In the genomic region with DNA sequence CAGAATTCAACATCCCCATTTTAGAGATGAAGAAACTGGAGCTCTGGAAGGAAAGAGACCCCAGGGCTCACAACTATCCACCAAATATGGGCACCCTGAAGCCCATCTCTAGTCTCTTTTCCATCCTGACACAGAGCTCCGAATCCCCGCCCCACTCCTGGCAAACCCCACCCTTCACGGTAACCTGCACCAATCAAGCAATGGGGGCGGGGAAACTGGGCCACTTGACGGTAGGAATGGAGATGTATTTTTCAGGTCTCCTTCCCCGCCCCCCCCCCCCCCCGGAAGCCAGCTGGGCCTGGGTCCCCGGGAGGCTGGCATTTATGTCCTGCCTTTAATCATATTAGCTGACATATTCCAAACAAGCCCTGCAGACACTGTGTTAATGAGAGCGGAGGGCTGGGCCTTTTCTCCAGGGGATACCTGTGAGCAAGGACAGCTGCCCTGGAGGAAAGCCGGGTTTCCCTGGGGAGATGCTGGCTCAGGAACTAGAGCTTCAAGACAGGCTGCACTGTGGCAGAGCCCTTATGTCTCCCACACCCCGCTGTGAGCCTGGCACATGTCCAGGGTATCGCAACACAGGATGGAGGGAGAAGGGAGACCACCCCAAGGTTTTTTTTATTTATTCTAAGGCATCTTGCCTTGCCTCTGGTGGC, we compare ENCODE assay signal across 12 mouse cellular contexts. TPM values are rescaled to one million over a fixed set of nuclear protein-coding genes. Genes with fewer than 3 reads are reported as not detected.
A peak's percentile ranks its signal among the peaks of the same experiment; 100 is the strongest.
DNase-seq lines count a peak whose midpoint lies in the region; ATAC-seq lines count a peak whose summit lies in the region.
"Had no signal": no experiment of that assay in that cellular context is flagged by ENCODE, and none has a peak within 500 bp of the region (broad histone marks: within the 10 kb centered on the region; RNA-seq: fewer than 3 reads in every experiment).

No protein-coding gene starts in this region.

- intact Hi-C loops in heart, postnatal 10 days (cut with DNase I): no loop called here

- no peak overlapping the region for H3K27ac ChIP-seq in kidney, embryonic 14.5 days (ENCODE audit: low read depth, low read length)
- peak overlapping the region; percentile 48 for H3K27ac ChIP-seq in forebrain, embryonic 13.5 days
- H3K27ac ChIP-seq: embryonic facial prominence, embryonic 12.5 days; heart, embryonic 15.5 days had no signal

- no peaks in the 10 kb centered on the region for H3K27me3 ChIP-seq in kidney, embryonic 14.5 days (ENCODE audit: control insufficient read depth, insufficient read depth, low read length)
- peaks cover 3% of the 10 kb centered on the region; the same call in 1 of the 2 replicates for H3K27me3 ChIP-seq in forebrain, embryonic 13.5 days
- H3K27me3 ChIP-seq: embryonic facial prominence, embryonic 12.5 days had no signal

- no peak overlapping the region for H3K4me2 ChIP-seq in kidney, embryonic 14.5 days (replicated peaks; ENCODE audit: low read depth, low read length)
- no peak overlapping the region for H3K4me2 ChIP-seq in forebrain, embryonic 13.5 days
- H3K4me2 ChIP-seq: embryonic facial prominence, embryonic 12.5 days; heart, embryonic 15.5 days had no signal

- DNase-seq in kidney, postnatal 14 days: no peak
- peak; percentile 26 to 29 for DNase-seq in cerebellum, adult 18-20 months
- DNase-seq in mesoderm, embryonic 11.5 days (ENCODE audit: low read depth, low spot score): peak; percentile 56
- DNase-seq in heart, postnatal 10 days: no peak
- DNase-seq in B cell, adult 2 months: no peak
- no peak for DNase-seq in spleen, postnatal 4 days (ENCODE audit: low spot score in 2 of 2)
- DNase-seq: thymus, postnatal 4 days had no signal

- no peaks in the 10 kb centered on the region for H3K9me3 ChIP-seq in kidney, embryonic 14.5 days (ENCODE audit: control insufficient read depth, low read length)
- no peaks in the 10 kb centered on the region for H3K9me3 ChIP-seq in forebrain, embryonic 13.5 days (replicated peaks)
- H3K9me3 ChIP-seq: embryonic facial prominence, embryonic 12.5 days; heart, embryonic 15.5 days had no signal

- H3K36me3 ChIP-seq in kidney, embryonic 14.5 days (ENCODE audit: control insufficient read depth, insufficient read depth, low read length): no peaks in the 10 kb centered on the region
- no peaks in the 10 kb centered on the region for H3K36me3 ChIP-seq in forebrain, embryonic 13.5 days (ENCODE audit: poor library complexity, severe bottlenecking)
- H3K36me3 ChIP-seq: embryonic facial prominence, embryonic 12.5 days; heart, embryonic 15.5 days had no signal

- WGBS in kidney, embryonic 14.5 days: 16% methylated on average over 12 of the region's 12 CpGs
- 15% methylated on average over 10 of the region's 12 CpGs for WGBS in forebrain, embryonic 13.5 days

- H3K4me1 ChIP-seq in kidney, embryonic 14.5 days (ENCODE audit: control insufficient read depth, insufficient read depth, low read length): peaks cover 11% of the 10 kb centered on the region
- H3K4me1 ChIP-seq in forebrain, embryonic 13.5 days: peaks cover 36% of the 10 kb centered on the region
- H3K4me1 ChIP-seq: heart, embryonic 15.5 days had no signal

- H3K4me3 ChIP-seq in kidney, embryonic 14.5 days (ENCODE audit: low read length): no peak overlapping the region
- H3K4me3 ChIP-seq in forebrain, embryonic 13.5 days: no peak overlapping the region
- H3K4me3 ChIP-seq: embryonic facial prominence, embryonic 12.5 days; heart, embryonic 15.5 days had no signal

- peak; percentile 25; the same call in 1 of the 2 replicates for ATAC-seq in kidney, embryonic 14.5 days (ENCODE audit: low FRiP score, low TSS enrichment)
- ATAC-seq in forebrain, embryonic 13.5 days: peak; percentile 45; the same call in 1 of the 2 replicates

- no peak overlapping the region for H3K9ac ChIP-seq in kidney, embryonic 14.5 days (ENCODE audit: low read depth, low read length)
- no peak overlapping the region for H3K9ac ChIP-seq in forebrain, embryonic 13.5 days
- H3K9ac ChIP-seq: heart, embryonic 15.5 days had no signal

RNA-seq across cellular contexts. Expression of a gene that starts 18.2 kb away (rescaled TPM):
- 37.1 and 38.8 TPM in 2 replicates for polyA plus RNA-seq in kidney, embryonic 14.5 days (2014; fragmentation: Nextera tagmentation; extraction: Ambion mirVana)
- 19.1 and 20.4 TPM in 2 replicates for polyA plus RNA-seq in forebrain, embryonic 13.5 days (2015; fragmentation: Nextera tagmentation; extraction: Ambion mirVana)
- 10 to 100 TPM; 26.0 to 28.3 TPM for total RNA-seq in heart, postnatal 10 days (2021)
- total RNA-seq: neutrophil, adult 5-6 weeks had no signal

RNA-seq across cellular contexts. Expression of a gene that starts 25.0 kb away (rescaled TPM):
- 16.9 and 21.3 TPM in 2 replicates for polyA plus RNA-seq in kidney, embryonic 14.5 days (2014; fragmentation: Nextera tagmentation; extraction: Ambion mirVana)
- polyA plus RNA-seq in forebrain, embryonic 13.5 days (2015; fragmentation: Nextera tagmentation; extraction: Ambion mirVana): 8.0 and 8.3 TPM in 2 replicates
- 10 to 100 TPM; 17.8 to 24.8 TPM for total RNA-seq in heart, postnatal 10 days (2021)
- total RNA-seq: neutrophil, adult 5-6 weeks had no signal

RNA-seq across cellular contexts. Expression of a gene that starts 30.8 kb away (rescaled TPM):
- 16.8 and 17.4 TPM in 2 replicates for polyA plus RNA-seq in kidney, embryonic 14.5 days (2014; fragmentation: Nextera tagmentation; extraction: Ambion mirVana)
- polyA plus RNA-seq in forebrain, embryonic 13.5 days (2015; fragmentation: Nextera tagmentation; extraction: Ambion mirVana): 10.6 and 12.0 TPM in 2 replicates
- 10 to 100 TPM; 25.2 to 28.0 TPM for total RNA-seq in heart, postnatal 10 days (2021)
- total RNA-seq: neutrophil, adult 5-6 weeks had no signal

RNA-seq across cellular contexts. Expression of a gene that starts 32.0 kb away (rescaled TPM):
- polyA plus RNA-seq in kidney, embryonic 14.5 days (2014; fragmentation: Nextera tagmentation; extraction: Ambion mirVana): 6.4 and 9.1 TPM in 2 replicates
- polyA plus RNA-seq in forebrain, embryonic 13.5 days (2015; fragmentation: Nextera tagmentation; extraction: Ambion mirVana): 10.7 and 12.7 TPM in 2 replicates
- 1 to 10 TPM; 1.3 to 1.4 TPM for total RNA-seq in heart, postnatal 10 days (2021)
- total RNA-seq: neutrophil, adult 5-6 weeks had no signal

Comparison
In these comparisons a context has a peak if more than half of its experiments do, and no peak if none do; other contexts are left out.
1. DNase-seq: peak in cerebellum, adult 18-20 months (2 of 2) and mesoderm, embryonic 11.5 days (single experiment); none in kidney, postnatal 14 days (single experiment), heart, postnatal 10 days (0 of 2), B cell, adult 2 months (0 of 2) and spleen, postnatal 4 days (0 of 2).